Mouse (Mus musculus): ENCODE results near the gene Ugt1a9.
"Not testable (repeated sequence)": the region's sequence is repeated elsewhere in the genome, so short reads cannot be mapped to it uniquely, and the experiment has no call there.

Gene Ugt1a9

DNA sequence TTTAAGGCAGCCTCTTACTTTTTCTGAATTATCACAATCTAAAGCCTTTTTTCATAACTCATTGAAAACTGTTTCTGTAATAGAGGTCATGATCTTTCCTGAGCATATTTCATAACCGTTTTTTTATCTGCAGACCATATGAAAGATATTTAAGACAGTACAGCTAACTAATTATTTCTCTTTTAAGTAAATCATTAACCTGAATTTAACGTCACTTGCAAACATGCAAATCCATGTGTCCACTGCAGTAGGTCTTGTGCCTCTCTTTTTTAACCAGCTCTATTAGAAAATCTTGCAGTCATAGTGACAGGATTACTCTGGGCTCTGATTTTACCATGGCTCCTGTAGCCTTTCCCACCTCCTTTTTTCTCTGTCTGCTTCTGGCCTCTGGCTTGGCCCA is at the start of gene Ugt1a9:
TSS of gene Ugt1a9 (plus strand) at position 306 of the 400 bp plus-strand sequence.
- no peak for DNase-seq

DNA sequence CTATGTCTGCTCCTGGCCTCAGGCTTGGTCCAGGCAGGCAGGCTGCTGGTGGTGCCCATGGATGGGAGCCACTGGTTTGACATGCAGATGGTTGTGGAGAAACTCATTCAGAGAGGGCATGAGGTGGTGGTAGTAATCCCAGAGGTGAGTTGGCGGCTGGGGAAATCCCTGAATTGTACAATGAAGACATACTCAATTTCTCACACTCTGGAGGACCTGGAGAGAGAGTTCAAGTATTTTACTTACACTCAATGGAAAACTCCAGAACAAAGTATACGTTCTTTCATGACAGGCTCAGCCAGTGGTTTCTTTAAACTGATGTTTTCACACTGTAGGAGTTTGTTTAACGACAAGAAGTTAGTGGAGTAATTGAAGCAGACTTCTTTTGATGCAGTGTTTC is 45.4 kb upstream of the Ugt1a9 start:
- not testable (repeated sequence) for DNase-seq

DNA sequence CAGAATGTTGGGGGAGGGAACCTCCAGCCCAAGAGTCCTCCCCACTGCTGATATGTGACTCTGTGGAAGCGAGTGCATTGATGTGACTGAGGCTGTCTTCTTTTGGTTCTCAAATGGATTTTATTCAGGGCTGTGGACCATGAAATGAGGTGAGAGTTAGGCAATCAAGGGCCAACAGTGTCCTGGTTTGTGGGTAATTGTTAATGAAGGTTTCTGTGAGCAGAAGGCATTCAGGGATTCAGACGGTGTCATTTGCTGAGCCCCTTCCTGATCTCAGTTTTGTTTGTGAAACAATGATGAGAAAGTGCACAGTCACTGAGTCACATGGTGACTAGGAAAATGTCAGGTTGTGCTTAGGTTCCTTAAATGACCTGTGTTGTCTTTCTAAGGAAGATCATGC is 27.6 kb upstream of the Ugt1a9 start:
- not testable (repeated sequence) for DNase-seq

DNA sequence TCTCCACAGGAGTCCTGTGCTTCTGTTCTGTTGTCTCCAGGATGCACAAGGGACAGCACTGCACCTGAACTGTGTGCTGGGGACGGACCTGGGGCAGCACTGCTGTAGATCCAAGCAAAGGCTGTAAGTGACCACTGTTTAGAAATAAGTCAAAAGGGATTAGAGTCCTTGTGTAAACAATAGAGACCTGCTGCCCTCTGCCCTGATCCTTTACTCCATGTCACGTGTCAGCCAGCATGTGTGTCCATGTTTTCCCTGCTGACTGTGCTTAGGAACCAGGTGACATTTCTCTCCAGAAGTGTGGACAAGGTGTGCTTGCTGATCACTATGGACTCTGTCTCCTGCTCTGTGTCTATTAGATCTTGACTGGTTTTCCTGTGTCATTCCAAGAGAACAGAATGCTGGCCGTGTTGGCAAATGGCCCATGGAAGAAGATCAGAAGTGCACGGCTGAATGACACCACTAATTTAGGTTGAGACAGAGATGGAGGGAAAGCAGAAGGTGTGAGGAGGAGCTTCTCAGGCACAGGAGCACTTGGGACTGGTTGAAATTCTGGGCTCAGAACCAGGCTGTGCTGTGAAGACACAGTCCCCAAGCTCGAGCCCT is 25.7 kb upstream of the Ugt1a9 start:
- DNase-seq = peak; percentile 7 to 8

DNA sequence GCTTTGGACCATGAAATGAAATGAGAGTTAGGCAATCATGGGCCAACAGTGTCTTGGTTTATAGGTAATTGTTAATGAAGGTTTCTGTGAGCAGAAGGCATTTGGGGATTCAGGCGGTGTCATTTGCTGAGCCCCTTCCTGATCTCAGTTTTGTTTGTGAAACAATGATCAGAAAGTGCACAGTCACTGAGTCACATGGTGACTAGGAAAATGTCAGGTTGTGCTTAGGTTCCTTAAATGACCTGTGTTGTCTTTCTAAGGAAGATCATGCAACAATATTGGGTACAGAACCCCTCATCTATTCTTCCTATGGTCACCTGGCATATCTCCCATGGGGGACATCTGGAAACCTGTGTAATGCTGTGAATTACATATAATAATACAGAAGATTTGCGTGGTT is 23.2 kb upstream of the Ugt1a9 start:
- not testable (repeated sequence) for DNase-seq

DNA sequence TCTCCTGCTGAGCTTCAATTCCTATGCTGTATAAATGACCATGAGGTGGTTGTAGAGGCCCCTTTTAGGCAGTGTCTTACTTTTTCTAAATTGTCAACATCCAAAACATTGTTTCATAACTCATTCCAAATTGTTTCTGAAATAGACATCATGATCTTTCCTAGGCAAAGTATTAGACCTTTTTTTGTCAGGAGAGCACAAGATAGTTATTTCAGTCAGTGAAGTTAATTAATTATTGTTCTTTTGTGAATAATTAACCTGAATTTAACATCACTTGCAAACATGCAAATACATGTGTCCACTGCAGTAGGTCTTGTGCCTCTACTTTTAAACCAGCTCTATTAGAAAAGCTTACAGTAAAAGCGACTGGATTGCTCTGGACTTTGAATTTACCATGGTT is 15.5 kb upstream of the Ugt1a9 start, which contains the start of gene Ugt1a10:
TSS of gene Ugt1a10 (plus strand) at position 301 of the 400 bp plus-strand sequence.
- DNase-seq = no peak

DNA sequence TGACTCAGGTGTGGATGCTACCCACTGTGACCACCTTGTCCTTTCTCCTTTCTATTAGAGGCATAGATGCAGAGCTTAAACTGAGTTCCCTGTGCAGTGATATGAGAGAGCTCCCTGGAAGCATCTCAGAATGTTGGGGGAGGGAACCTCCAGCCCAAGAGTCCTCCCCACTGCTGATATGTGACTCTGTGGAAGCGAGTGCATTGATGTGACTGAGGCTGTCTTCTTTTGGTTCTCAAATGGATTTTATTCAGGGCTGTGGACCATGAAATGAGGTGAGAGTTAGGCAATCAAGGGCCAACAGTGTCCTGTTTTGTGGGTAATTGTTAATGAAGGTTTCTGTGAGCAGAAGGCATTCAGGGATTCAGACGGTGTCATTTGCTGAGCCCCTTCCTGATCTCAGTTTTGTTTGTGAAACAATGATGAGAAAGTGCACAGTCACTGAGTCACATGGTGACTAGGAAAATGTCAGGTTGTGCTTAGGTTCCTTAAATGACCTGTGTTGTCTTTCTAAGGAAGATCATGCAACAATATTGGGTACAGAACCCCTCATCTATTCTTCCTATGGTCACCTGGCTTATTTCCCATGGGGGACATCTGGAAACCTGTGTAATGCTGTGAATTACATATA is 4.0 kb upstream of the Ugt1a9 start:
- not testable (repeated sequence) for DNase-seq

DNA sequence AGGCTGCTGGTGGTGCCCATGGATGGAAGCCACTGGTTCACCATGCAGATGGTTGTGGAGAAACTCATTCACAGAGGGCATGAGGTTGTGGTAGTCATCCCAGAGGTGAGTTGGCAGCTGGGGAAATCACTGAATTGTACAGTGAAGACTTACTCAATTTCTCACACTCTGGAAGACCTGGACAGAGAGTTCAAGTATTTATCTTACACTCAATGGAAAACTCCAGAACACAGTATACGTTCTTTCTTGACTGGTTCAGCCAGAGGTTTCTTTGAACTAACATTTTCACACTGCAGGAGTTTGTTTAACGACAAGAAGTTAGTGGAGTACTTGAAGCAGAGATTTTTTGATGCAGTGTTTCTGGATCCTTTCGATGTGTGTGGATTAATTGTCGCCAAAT is 302 bp downstream of the Ugt1a9 start:
- DNase-seq = no peak

DNA sequence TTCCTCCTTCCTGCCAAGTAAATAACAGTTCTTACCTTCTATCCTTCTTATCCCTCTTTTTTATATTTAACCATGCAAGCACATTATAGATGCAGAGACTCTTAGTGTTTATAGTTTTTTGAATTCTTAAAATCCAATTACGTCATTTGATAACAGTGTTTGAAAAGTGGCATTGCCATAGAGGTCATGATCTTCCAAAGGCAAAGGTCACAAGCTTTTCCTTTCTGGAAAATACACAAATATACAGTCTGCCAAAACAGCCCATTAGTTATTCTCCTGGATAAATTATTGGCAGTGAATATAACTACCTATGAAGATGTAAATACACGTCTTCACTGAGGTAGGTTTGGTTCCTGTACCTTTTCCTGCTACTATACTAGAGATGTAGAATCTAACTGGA is 3.9 kb downstream of the Ugt1a9 start:
- no peak for DNase-seq

DNA sequence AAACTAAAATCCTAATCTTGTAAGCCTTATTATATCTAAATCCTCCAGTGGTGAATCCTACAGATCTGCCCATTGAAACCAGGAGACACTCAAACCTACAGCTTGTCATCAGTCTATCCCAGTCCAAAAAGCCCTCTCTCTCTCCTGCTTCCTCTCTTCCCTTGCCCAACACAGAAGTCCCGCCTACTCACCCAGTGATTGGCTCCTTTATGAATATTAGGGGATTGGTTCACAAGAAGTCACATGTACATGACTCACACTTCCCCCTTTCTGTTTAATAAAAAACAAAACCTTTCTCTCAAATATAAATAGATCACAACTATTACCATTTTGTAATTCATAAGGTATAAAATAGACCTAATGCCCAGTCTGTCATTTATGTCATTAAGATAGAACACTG is 6.5 kb downstream of the Ugt1a9 start:
- DNase-seq = no peak

DNA sequence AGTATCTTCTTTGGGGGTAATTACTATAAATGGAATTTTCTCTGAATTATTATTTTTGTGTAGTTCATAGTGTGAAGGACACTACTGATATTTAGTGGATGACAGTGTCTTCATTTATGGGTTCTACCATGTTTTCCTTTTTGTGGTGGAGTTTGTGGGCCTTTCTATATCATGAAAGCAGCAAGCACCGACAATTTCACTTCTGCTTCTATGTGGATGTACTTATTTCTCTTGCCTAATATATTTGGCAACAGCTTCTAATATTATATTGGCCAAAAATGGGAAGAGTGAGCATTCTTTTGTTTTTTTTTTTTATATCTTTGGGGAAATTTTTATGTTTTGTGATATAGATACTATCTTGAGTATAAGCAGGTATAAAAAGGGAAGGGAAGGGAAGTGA is 11.1 kb downstream of the Ugt1a9 start:
- no peak for DNase-seq

DNA sequence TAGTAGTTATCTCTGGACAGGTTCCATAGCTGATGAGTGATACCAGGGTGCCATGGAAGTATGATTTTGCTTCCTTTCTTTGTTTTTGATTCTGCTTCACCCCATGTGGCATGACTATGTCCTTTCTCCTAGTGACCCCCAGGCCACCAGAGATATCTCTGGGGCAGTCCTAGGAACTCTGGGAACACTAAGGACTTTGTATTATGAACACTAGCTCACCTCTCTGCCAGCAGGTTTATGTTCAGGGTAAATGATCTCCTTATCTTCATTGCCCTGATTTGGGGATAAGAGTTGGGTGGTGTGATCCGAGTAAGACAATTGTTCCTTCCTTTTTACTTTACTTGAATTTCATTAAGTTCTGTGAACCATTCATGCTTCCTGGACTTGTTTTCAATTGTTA is 15.5 kb downstream of the Ugt1a9 start:
- DNase-seq = no peak

DNA sequence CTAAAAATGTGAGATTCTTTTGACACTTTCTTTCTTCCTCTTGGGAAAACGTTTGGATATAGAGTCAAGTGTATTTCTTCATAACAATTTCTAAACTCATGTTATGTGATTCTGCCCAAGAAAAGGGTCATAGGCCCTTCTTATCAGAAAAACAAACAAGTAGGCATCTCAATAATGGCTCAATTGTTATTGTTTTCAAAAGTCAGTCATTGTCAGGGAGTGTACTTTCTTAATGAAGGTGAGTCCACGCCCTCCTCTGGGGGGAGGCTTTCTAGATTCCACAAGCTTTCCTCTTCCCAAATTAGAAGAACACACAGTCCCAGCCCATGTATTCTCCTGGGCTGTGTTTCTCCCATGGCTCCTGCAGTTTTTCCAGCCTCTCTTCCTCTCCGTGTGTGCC is 16.9 kb downstream of the Ugt1a9 start, which contains the start of gene Ugt1a8:
TSS of gene Ugt1a8 (plus strand) at position 301 of the 400 bp plus-strand sequence.
- DNase-seq = no peak

DNA sequence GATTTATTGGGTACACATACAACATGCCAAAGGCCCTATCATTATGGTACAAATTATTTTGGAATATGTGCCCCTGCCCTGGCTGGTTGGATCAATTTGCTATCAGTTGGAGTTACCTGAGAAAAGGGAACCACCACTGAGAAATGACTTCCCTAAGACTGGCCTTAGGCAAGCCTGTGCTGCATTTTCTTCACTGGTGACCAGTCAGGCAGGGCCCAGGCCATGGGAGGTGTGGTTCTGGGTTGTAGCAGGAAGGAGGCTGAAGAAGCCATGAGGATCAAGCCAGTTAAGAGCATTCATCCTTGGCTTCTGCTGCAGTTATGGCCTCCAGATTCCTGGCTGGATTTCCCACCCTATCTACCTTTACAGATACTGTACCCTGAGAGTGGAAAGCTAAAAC is 21.7 kb downstream of the Ugt1a9 start:
- DNase-seq = no peak

DNA sequence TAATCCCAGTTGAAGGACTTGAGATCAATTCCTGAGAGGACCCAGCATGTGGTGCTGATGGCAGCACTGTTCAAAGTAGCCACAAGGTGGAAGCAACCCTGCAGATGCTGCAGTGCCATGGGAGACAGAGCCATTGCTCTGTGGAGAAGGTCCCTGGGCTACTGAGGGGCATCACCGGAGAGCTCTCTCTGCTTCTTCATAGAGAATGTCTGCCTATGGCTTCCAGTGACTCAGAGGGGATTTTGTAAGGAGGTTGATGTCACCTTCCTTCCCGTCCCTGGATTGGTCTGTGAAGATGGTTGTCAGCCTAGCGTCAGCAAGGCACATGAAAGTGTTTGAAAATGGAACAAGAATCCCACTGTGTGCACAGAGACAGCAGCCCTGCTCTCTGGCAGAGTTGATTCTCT is 23.7 kb downstream of the Ugt1a9 start:
- not testable (repeated sequence) for DNase-seq

DNA sequence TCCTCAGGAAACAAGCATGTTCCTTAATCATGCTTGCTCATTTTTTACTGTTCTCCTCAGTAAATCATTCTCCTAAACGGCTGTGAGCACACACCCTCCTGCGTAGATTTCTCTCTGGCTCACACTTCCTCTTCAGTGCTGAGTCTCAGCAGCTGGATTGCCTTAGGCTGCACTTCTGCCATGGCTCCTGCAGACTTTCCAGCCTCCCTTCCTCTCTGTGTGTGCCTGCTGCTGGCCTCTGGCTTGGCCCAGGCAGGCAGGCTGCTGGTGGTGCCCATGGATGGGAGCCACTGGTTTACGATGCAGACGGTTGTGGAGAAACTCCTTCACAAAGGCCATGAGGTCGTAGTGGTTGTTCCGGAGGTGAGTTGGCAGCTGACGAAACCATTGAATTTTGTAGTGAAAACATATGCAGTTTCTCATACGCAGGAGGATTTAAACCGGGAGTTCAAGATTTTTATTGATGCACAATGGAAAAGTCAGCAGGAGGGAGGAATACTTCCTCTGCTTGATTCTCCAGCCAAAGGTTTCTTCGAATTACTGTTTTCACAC is 24.4 kb downstream of the Ugt1a9 start, which contains the start of gene Ugt1a7c:
TSS of gene Ugt1a7c (plus strand) at position 122 of the 552 bp plus-strand sequence.
- DNase-seq = no peak

DNA sequence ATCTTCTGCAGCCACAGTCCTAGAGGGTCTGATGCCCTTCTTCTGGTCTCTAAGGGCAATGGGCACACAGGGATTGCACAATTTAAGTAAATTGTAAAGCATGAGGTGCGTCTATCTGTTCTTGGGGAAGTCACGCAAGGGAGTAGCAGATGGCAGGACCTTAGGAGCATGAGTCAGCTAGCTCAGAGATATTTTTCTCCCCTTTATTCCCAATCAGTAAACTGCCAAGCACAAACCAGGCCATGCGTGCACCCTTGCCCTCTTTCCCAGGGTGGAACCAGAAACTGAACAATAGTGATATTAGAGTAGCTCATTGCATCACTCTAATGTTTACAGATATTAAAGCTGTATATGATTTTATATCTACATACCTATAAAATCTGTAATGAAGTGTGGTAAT is 27.9 kb downstream of the Ugt1a9 start:
- DNase-seq = not testable (repeated sequence)

DNA sequence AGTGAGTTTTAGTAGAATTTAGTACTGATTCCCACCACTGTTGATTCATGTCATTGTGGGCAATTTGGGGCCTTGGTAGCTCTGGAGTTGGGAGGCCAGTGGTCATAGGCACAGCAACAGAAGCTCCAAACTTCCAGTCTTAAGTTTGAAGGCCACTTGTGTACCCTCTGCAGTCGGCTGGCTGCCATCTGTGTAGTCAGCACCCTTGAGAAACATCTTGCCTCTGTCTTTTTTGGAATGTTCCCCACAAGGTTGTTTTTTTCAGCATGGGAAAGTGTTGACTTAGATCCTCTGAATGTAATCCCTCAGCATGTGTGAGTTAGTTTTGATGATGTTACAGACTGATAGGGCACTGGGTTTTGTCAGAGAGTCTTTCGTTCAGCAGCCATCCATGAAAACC is 29.1 kb downstream of the Ugt1a9 start:
- DNase-seq = not testable (repeated sequence)

DNA sequence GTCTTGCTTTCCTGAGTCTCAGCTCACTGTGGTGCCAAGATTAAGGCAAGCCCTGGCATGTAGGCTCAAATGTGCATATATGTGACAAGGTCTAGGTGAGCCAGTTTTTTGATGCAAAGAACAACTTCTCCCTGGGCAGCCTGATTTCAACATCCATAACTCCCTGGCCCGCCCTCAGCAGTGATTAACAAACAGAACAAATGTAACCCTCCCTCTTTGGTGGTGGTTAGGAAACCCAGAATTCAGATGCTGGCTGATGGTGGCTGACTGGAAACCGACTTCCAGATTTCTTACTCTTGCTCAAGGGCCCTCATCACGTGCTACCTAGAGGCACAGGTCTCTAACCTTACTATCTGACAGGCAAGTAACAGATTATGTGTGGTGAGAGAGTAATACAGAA is 32.4 kb downstream of the Ugt1a9 start, which contains the start of gene Ugt1a6b:
TSS of gene Ugt1a6b (plus strand) at position 234 of the 400 bp plus-strand sequence.
- not testable (repeated sequence) for DNase-seq

DNA sequence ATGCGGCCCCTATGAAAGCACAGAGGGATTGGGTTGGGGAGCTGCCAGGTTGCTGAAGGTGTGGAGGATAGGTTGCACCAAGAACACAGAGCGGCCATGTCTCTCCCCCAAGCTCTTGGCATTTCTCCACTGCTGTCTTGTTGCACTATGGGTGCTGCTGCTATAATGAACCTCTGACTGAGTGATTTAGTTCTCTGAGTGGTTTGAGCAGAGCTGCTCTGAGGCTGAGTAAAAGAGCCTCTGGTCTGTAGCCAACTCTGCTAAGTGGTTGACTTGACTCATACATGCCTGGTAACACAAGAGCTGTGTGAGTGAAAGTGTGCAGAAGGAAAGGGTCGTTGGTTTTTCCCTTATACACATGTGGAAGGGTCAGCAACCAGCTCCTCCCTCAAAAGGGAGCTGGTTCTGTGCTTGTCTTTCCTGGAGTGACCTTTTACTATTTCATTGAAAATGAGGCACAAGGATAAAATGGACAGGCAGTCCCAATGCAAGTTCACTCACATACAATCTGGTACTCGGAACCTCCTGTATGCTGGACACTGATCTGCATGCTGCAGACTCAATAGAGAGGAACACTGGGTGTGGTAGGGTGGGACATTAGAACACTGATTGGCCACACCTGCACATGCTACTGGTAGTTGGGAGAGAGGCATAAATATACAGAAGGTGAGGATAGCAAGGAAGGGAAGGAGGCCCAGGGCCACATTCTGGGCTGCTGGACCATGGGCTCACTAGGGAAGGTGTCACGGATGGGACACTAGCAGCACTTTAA is 33.3 kb downstream of the Ugt1a9 start:
- DNase-seq = not testable (repeated sequence)

DNA sequence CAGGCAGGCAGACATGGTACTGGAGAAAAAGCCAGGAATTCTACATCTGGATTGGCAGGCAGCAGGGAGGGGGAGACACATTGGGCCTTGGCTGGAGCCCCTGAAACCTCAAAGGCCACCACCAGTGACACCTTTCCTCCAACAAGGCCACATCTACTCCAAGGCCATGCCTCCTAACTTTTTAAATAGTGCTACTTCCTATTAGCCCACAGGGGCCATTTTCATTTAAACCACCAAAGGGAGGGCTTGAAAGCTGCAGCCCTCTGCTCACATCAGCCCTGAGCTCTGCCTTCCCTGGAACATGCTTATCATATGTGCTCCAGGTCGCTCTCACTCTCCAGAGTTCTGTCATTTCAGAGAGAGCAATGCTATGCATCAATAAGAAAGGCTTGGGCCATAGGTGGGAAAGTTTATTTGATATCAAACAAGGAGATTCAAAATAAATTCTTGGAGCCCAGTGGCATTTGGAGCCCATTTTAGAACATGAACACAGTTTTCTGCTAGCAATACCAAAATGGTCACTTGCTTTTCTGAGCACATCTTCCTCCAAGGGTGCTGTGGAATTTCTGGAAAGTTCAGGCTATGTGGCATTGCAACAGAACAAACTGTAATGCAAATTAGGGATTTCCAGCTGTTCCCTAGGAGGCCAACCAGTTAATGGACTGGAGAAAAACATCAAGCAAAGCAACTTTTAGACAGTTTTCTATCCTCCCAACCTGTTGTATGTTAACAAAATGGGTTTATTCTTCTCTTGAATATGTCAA is 34.2 kb downstream of the Ugt1a9 start:
- no peak for DNase-seq

DNA sequence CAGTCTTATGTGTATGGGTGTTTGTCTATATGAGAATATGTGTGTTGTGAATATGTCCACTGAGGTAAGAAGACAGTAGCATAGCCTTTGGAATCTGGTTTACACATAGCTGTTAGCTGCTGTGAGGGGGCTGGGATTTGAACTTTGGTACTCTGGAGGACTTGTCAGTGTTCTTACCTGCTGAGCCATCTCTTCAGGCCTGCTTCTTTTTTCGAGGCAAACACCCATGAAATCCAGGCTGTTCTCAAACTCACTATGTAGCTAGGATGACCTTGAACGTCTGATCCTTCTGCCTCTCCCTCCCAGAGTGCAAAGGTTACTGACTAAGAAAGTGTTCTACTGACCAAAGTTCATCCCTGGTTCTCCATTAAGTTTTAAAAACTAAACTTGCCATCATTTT is 35.1 kb downstream of the Ugt1a9 start:
- no peak for DNase-seq
